Mouse (Mus musculus): ENCODE results near the gene Tmem132d. TPM values are rescaled to one million over a fixed set of nuclear protein-coding genes. Genes with fewer than 3 reads are reported as not detected.

Gene Tmem132d
- 0.16 TPM for polyA plus RNA-seq (2014; fragmentation: Illumina TruSeq; extraction: RNeasy Lipid Tissue Mini Kit (QIAGEN cat#74804); ENCODE audit: low read depth, low replicate concordance)

GRCm38 (mm10) chr5:128432916-128433315 lies at the start of gene Tmem132d:
Tmem132d (minus strand) TSS chr5:128433077.

Other genes with a start within 250 kb of the Tmem132d start
- 0.87 TPM for gene Fzd10, start 167.8 kb upstream of the Tmem132d start, polyA plus RNA-seq (2014; fragmentation: Illumina TruSeq; extraction: RNeasy Lipid Tissue Mini Kit (QIAGEN cat#74804); ENCODE audit: low read depth, low replicate concordance)